Mouse (Mus musculus): ENCODE measurements at regions not wholly inside any gene's neighbourhood (a gene's known extent, or its start where the extent isn't known, plus 50 kb on each side); places are given as distances from the start of the nearest gene placed in this dataset.

GRCm38 (mm10) chr14:58286007-58286525, 215.7 kb downstream of the Fgf9 start:
- TF ChIP-seq CTCF (IDR thresholded peaks at IDR 0.05; ENCODE audit: low read depth) (no peak), EP300 (IDR thresholded peaks at IDR 0.05; ENCODE audit: low read depth) (no peak)
